Mouse (Mus musculus) heart, embryonic 14.5 days (tissue): Measurements from ENCODE around the gene Gm43951. TPM values are rescaled to one million over a fixed set of nuclear protein-coding genes. Genes with fewer than 3 reads are reported as not detected.
A peak's percentile ranks its signal among the peaks of the same experiment; 100 is the strongest.

ENCODE experiments used
- ATAC-seq: fragments of 200-750 bp; cut with Nextera tagmentation; 2 replicates; pipeline ENCODE4 v1.8.0; 2017; ENCODE audit warnings: low read depth, moderate TSS enrichment; ENCODE audit not compliant: insufficient number of reproducible peaks, insufficient read depth, low FRiP score
- H3K27ac ChIP-seq, 2 experiments: fragments of 200-500 bp in 1 of 2; fragments of 300-500 bp in 1 of 2; sonication (generic) in 1 of 2; replicated peaks in 1 of 2; 2 replicates each; pipeline ENCODE4 v1.5.1; 2012 to 2014; ENCODE audit warnings: low read depth in 2 of 2, low read length in 2 of 2, control low read depth in 1 of 2, mild to moderate bottlenecking in 1 of 2, mixed read lengths in 1 of 2; ENCODE audit not compliant: control insufficient read depth in 1 of 2, insufficient read depth in 1 of 2
- H3K27me3 ChIP-seq: fragments of 300-500 bp; sonication (generic); 2 replicates; pipeline ENCODE4 v1.6.1; 2014; ENCODE audit warnings: mild to moderate bottlenecking, low read length, control low read depth; ENCODE audit not compliant: control insufficient read depth, insufficient read depth
- H3K36me3 ChIP-seq: fragments of 300-500 bp; sonication (generic); 2 replicates; pipeline ENCODE4 v1.6.1; 2014; ENCODE audit warnings: mild to moderate bottlenecking, control low read depth, low read length, mixed read lengths; ENCODE audit not compliant: control insufficient read depth, insufficient read depth
- H3K4me1 ChIP-seq, 2 experiments: fragments of 200-500 bp in 1 of 2; fragments of 300-500 bp in 1 of 2; sonication (generic) in 1 of 2; 2 replicates each; pipeline ENCODE4 v1.6.1; 2012 to 2014; ENCODE audit warnings: low read length in 2 of 2, control low read depth in 1 of 2, mixed read lengths in 1 of 2; ENCODE audit not compliant: control insufficient read depth in 2 of 2, insufficient read depth in 2 of 2
- H3K4me2 ChIP-seq: fragments of 300-500 bp; sonication (generic); 2 replicates; pipeline ENCODE4 v1.6.1; 2014; ENCODE audit warnings: mild to moderate bottlenecking, low read length
- H3K4me3 ChIP-seq, 2 experiments: fragments of 200-500 bp in 1 of 2; fragments of 300-500 bp in 1 of 2; sonication (generic) in 1 of 2; 2 replicates each; pipeline ENCODE4 v1.5.1; 2012 to 2014; ENCODE audit warnings: low read length in 2 of 2, mild to moderate bottlenecking in 2 of 2, control low read depth in 1 of 2, low read depth in 1 of 2, moderate library complexity in 1 of 2; ENCODE audit not compliant: control insufficient read depth in 1 of 2, insufficient read depth in 1 of 2
- H3K9ac ChIP-seq: fragments of 300-500 bp; sonication (generic); 2 replicates; pipeline ENCODE4 v1.6.1; 2014; ENCODE audit warnings: mild to moderate bottlenecking, low read length
- H3K9me3 ChIP-seq: fragments of 300-500 bp; sonication (generic); 2 replicates; pipeline ENCODE4 v1.6.1; 2016; ENCODE audit warnings: low read length, control low read depth; ENCODE audit not compliant: control insufficient read depth
- WGBS: fragments of 180-500 bp; shearing (Covaris S2); extraction: QIAGEN DNeasy Blood & Tissue Kit; methylation state at CpG from one replicate; pipeline ENCODE4 v1.1.7; 2014; 5-methylcytosine and 5-hydroxymethylcytosine counted together
- polyA plus RNA-seq: library from polyadenylated mRNA; unstranded; fragments of >200 nt; fragmentation: Nextera tagmentation; extraction: Ambion mirVana; gene quantifications from 2 replicates; pipeline ENCODE4 v1.2.1, GENCODE M21; 2014

The Gm43951 gene
- polyA plus RNA-seq, 1 experiment from 2014 or later: not detected

- H3K9me3 ChIP-seq: no peaks in the 10 kb centered on the region
- H3K4me2 ChIP-seq: peak within 1 kb of the TSS; percentile 100
- H3K27ac ChIP-seq: peak within 1 kb of the TSS; percentile 54 to 74
- ATAC-seq: peak; percentile 74
- H3K4me3 ChIP-seq: peak within 1 kb of the TSS; percentile 85 to 93
- WGBS: 1% methylated on average over 29 of the region's 29 CpGs
- H3K9ac ChIP-seq: peak within 1 kb of the TSS; percentile 86
- peaks cover 0 to 6% of the 10 kb centered on the region in 2 experiments; a peak in 2 of 4 replicates for H3K4me1 ChIP-seq
- no peaks in the 10 kb centered on the region for H3K27me3 ChIP-seq
- H3K36me3 ChIP-seq: peaks cover 29% of the 10 kb centered on the region
Measured at GRCm38 (mm10) chr11:72215410-72215797, 8.8 kb upstream of the Gm43951 start, which contains the start of gene Med31. Gene Med31, minus strand, starts transcription at chr11:72215592.

- H3K9me3 ChIP-seq: no peaks in the 10 kb centered on the region
- peak overlapping the region; percentile 85 to 93 for H3K4me3 ChIP-seq
- H3K36me3 ChIP-seq: peaks cover 35% of the 10 kb centered on the region
- H3K27me3 ChIP-seq: no peaks in the 10 kb centered on the region
- peak overlapping the region; percentile 86 for H3K9ac ChIP-seq
- peak overlapping the region; percentile 100 for H3K4me2 ChIP-seq
- WGBS: 1% methylated on average over 51 of the region's 51 CpGs
- peak; percentile 95 for ATAC-seq
- peak overlapping the region; percentile 54 to 74 for H3K27ac ChIP-seq
- H3K4me1 ChIP-seq: peaks cover 0 to 6% of the 10 kb centered on the region in 2 experiments; a peak in 2 of 4 replicates
Measured at GRCm38 (mm10) chr11:72214591-72215409, 8.2 kb upstream of the Gm43951 start.

- H3K27ac ChIP-seq: 0 out of 4 replicates have a peak overlapping the region, but pooled peaks of 1 of the 2 experiments have one; percentile 24
- peaks cover 36% of the 10 kb centered on the region for H3K36me3 ChIP-seq
- peak overlapping the region; percentile 66 to 91 for H3K4me3 ChIP-seq
- H3K4me2 ChIP-seq: peak overlapping the region; percentile 89
- no peaks in the 10 kb centered on the region for H3K27me3 ChIP-seq
- no peaks in the 10 kb centered on the region for H3K9me3 ChIP-seq
- peaks cover 8 to 14% of the 10 kb centered on the region in 2 experiments; a peak in 3 of 4 replicates for H3K4me1 ChIP-seq
- peak overlapping the region; percentile 91 for H3K9ac ChIP-seq
- WGBS: 12% methylated on average over 17 of the region's 17 CpGs
- ATAC-seq: no peak
Measured at GRCm38 (mm10) chr11:72207834-72208377, 1.3 kb upstream of the Gm43951 start.

- peaks cover 32% of the 10 kb centered on the region for H3K36me3 ChIP-seq
- peak within 1 kb of the TSS; percentile 89 for H3K4me2 ChIP-seq
- peak; percentile 92 for ATAC-seq
- H3K4me3 ChIP-seq: peak within 1 kb of the TSS; percentile 66 to 91
- H3K9ac ChIP-seq: peak within 1 kb of the TSS; percentile 91
- H3K27me3 ChIP-seq: no peaks in the 10 kb centered on the region
- WGBS: under 1% methylated on average over 42 of the region's 42 CpGs
- H3K27ac ChIP-seq: 0 out of 4 replicates have a peak within 1 kb of the TSS, but pooled peaks of 1 of the 2 experiments have one; percentile 30
- peaks cover 8 to 14% of the 10 kb centered on the region in 2 experiments; a peak in 3 of 4 replicates for H3K4me1 ChIP-seq
- H3K9me3 ChIP-seq: no peaks in the 10 kb centered on the region
Measured at GRCm38 (mm10) chr11:72207204-72207833, 679 bp upstream of the Gm43951 start, which contains the start of the genes 4933427D14Rik and Txndc17. Gene 4933427D14Rik, minus strand, starts transcription at chr11:72207459. Gene Txndc17, plus strand, starts transcription at chr11:72207547.

GRCm38 (mm10) chr11:72205256-72205655 lies 1.4 kb downstream of the Gm43951 start:
- Histone ChIP-seq H3K27ac (no peak overlapping the region), H3K9ac (no peak overlapping the region), H3K36me3 (peaks cover 17% of the 10 kb centered on the region), H3K4me3 (no peak overlapping the region), H3K4me2 (no peak overlapping the region), H3K4me1 (peaks cover 8 to 14% of the 10 kb centered on the region in 2 experiments; a peak in 3 of 4 replicates), H3K27me3 (no peaks in the 10 kb centered on the region), H3K9me3 (no peaks in the 10 kb centered on the region)
- WGBS: 78% methylated on average over 6 of the region's 6 CpGs
- ATAC-seq: no peak

GRCm38 (mm10) chr11:72203440-72203839 lies 3.2 kb downstream of the Gm43951 start:
- ATAC-seq: no peak
- WGBS: 86% methylated on average over 1 of the region's 1 CpGs

GRCm38 (mm10) chr11:72196506-72196905 lies 10.1 kb downstream of the Gm43951 start:
- no peaks in the 10 kb centered on the region for H3K4me1 ChIP-seq
- no peaks in the 10 kb centered on the region for H3K27me3 ChIP-seq
- ATAC-seq: no peak
- H3K27ac ChIP-seq: peak overlapping the region in 1 of 2 experiments; percentile 29; a peak in 1 of 4 replicates
- peaks cover 37% of the 10 kb centered on the region for H3K36me3 ChIP-seq
- H3K4me3 ChIP-seq: no peak overlapping the region
- no peaks in the 10 kb centered on the region for H3K9me3 ChIP-seq
- H3K4me2 ChIP-seq: no peak overlapping the region
- WGBS: 70% methylated on average over 8 of the region's 8 CpGs
- no peak overlapping the region for H3K9ac ChIP-seq

More at GRCm38 (mm10) chr11:72203440-72203839, 3.2 kb downstream of the Gm43951 start:
- H3K4me1 ChIP-seq: peaks cover 8 to 14% of the 10 kb centered on the region in 2 experiments; a peak in 3 of 4 replicates
- no peak overlapping the region for H3K4me3 ChIP-seq
- no peaks in the 10 kb centered on the region for H3K9me3 ChIP-seq
- no peaks in the 10 kb centered on the region for H3K27me3 ChIP-seq
- H3K4me2 ChIP-seq: no peak overlapping the region
- no peak overlapping the region for H3K27ac ChIP-seq
- H3K9ac ChIP-seq: no peak overlapping the region
- peaks cover 8% of the 10 kb centered on the region for H3K36me3 ChIP-seq
